Mouse (Mus musculus): ENCODE data around the gene Tmx2. TPM values are rescaled to one million over a fixed set of nuclear protein-coding genes. Genes with fewer than 3 reads are reported as not detected.

Tmx2 gene
- total and polyA plus RNA-seq, 3 experiments: 64.6 to 66.8 TPM; not detected in 1

GRCm38 (mm10) chr2:84714811-84715561, 36.0 kb upstream of the Tmx2 start, which contains the start of gene Zdhhc5:
Zdhhc5 (minus strand) TSS chr2:84715180.
- peak in 1 of 2 experiments; percentile 24; a peak in 1 of 4 replicates for TF ChIP-seq EP300 (IDR thresholded peaks at IDR 0.05; ENCODE audit: low read depth in 1 of 2, low read length in 2 of 2)
- peak; percentile 5; the same call in 1 of the 2 replicates for TF ChIP-seq ETS1 (IDR thresholded peaks at IDR 0.05; ENCODE audit: low read depth, low read length)
- TF ChIP-seq TBP (IDR thresholded peaks at IDR 0.05; ENCODE audit: low read depth, low read length): peak; percentile 12; the same call in 1 of the 2 replicates
- TF ChIP-seq ZMIZ1 (IDR thresholded peaks at IDR 0.05; ENCODE audit: low read depth, low read length): peak; percentile 85
- peak; percentile 93 for TF ChIP-seq NELFE (IDR thresholded peaks at IDR 0.05; ENCODE audit: low read depth, low read length)
- TF ChIP-seq NRF1 (IDR thresholded peaks at IDR 0.05; ENCODE audit: insufficient read depth, low read depth, low read length, poor library complexity, severe bottlenecking): peak; percentile 59
- TF ChIP-seq CHD2 (IDR thresholded peaks at IDR 0.05; ENCODE audit: low read length): no peak
- TF ChIP-seq SIN3A (IDR thresholded peaks at IDR 0.05; ENCODE audit: low read length): no peak; the same call in 1 of the 2 replicates
- TF ChIP-seq TCF12 (IDR thresholded peaks at IDR 0.05; ENCODE audit: low read depth, low read length): peak; percentile 49; the same call in 1 of the 2 replicates
- peak; percentile 60 for TF ChIP-seq MAZ (IDR thresholded peaks at IDR 0.05; ENCODE audit: low read depth, low read length)
- peak; percentile 64; the same call in 1 of the 2 replicates for TF ChIP-seq MAX (IDR thresholded peaks at IDR 0.05; ENCODE audit: low read length)
- TF ChIP-seq CTCF (IDR thresholded peaks at IDR 0.05 in 2 of 3, conservative IDR thresholded peaks at IDR 0.05 in 1 of 3; ENCODE audit: control insufficient read depth in 1 of 3, insufficient read depth in 1 of 3, low read depth in 2 of 3, low read length in 3 of 3, poor library complexity in 1 of 3, severe bottlenecking in 1 of 3): no peak
- no peak for TF ChIP-seq RCOR1 (IDR thresholded peaks at IDR 0.05; ENCODE audit: low read depth, low read length)
- peak; percentile 49; the same call in 1 of the 2 replicates for TF ChIP-seq ELF1 (IDR thresholded peaks at IDR 0.05; ENCODE audit: low read depth, low read length)
- TF ChIP-seq POLR2AphosphoS2 (IDR thresholded peaks at IDR 0.05; ENCODE audit: low read length): peak; percentile 77
- TF ChIP-seq MXI1 (IDR thresholded peaks at IDR 0.05; ENCODE audit: low read depth, low read length): peak; percentile 39
- TF ChIP-seq POLR2A (IDR thresholded peaks at IDR 0.05; ENCODE audit: control insufficient read depth in 1 of 2, insufficient read depth in 1 of 2, low read depth in 1 of 2, low read length in 2 of 2, poor library complexity in 1 of 2): peak; percentile 73 to 85; a peak in 3 of 4 replicates
- H3K4me3 ChIP-seq (ENCODE audit: control insufficient read depth in 1 of 2, insufficient read depth in 1 of 2, low read depth in 2 of 2, low read length in 2 of 2): peak within 1 kb of the TSS; percentile 92
- H3K9me3 ChIP-seq (replicated peaks; ENCODE audit: insufficient read depth, low read length): no peaks in the 10 kb centered on the region
- H3K36me3 ChIP-seq (ENCODE audit: control insufficient read depth in 1 of 2, insufficient read depth in 2 of 2, low read length in 2 of 2): peaks cover 1 to 23% of the 10 kb centered on the region in 2 experiments
- H3K9ac ChIP-seq (ENCODE audit: control insufficient read depth, low read depth, low read length, poor library complexity, severe bottlenecking): peak within 1 kb of the TSS; percentile 99
- peak; percentile 98 for DNase-seq (ENCODE audit: low read depth, low spot score)
- H3K27me3 ChIP-seq (ENCODE audit: control insufficient read depth in 1 of 2, insufficient read depth in 2 of 2, low read length in 2 of 2): no peaks in the 10 kb centered on the region
- H3K4me1 ChIP-seq (ENCODE audit: control insufficient read depth in 1 of 2, insufficient read depth in 2 of 2, low read length in 2 of 2): peaks cover 0 to 11% of the 10 kb centered on the region in 2 experiments; a peak in 2 of 4 replicates
- peak within 1 kb of the TSS; percentile 98 for H3K27ac ChIP-seq (ENCODE audit: control insufficient read depth, low read depth, low read length)
- H3K79me2 ChIP-seq (ENCODE audit: control insufficient read depth, insufficient read depth, low read length, poor library complexity): peaks cover 35% of the 10 kb centered on the region

GRCm38 (mm10) chr2:84714422-84714810, 35.5 kb upstream of the Tmx2 start:
- peaks cover 4 to 27% of the 10 kb centered on the region in 2 experiments for H3K36me3 ChIP-seq (ENCODE audit: control insufficient read depth in 1 of 2, insufficient read depth in 2 of 2, low read length in 2 of 2)
- H3K27ac ChIP-seq (ENCODE audit: control insufficient read depth, low read depth, low read length): peak overlapping the region; percentile 84
- TF ChIP-seq ZMIZ1 (IDR thresholded peaks at IDR 0.05; ENCODE audit: low read depth, low read length) (no peak), ELF1 (IDR thresholded peaks at IDR 0.05; ENCODE audit: low read depth, low read length) (no peak), TBP (IDR thresholded peaks at IDR 0.05; ENCODE audit: low read depth, low read length) (0 out of 2 replicates have a peak, but pooled peaks have one; percentile 2), MXI1 (IDR thresholded peaks at IDR 0.05; ENCODE audit: low read depth, low read length) (no peak; the same call in 1 of the 2 replicates), CHD1 (IDR thresholded peaks at IDR 0.05; ENCODE audit: low read depth, low read length) (peak; percentile 88; the same call in 1 of the 2 replicates), CHD2 (IDR thresholded peaks at IDR 0.05; ENCODE audit: low read length) (no peak), SIN3A (IDR thresholded peaks at IDR 0.05; ENCODE audit: low read length) (peak; percentile 67; the same call in 1 of the 2 replicates), SMC3 (IDR thresholded peaks at IDR 0.05; ENCODE audit: low read depth, low read length) (no peak), HCFC1 (IDR thresholded peaks at IDR 0.05; ENCODE audit: low read depth, low read length) (no peak)
- peak overlapping the region; percentile 83 to 92 for H3K4me3 ChIP-seq (ENCODE audit: control insufficient read depth in 1 of 2, insufficient read depth in 1 of 2, low read depth in 2 of 2, low read length in 2 of 2)
- peaks cover 0 to 11% of the 10 kb centered on the region in 2 experiments; a peak in 2 of 4 replicates for H3K4me1 ChIP-seq (ENCODE audit: control insufficient read depth in 1 of 2, insufficient read depth in 2 of 2, low read length in 2 of 2)
- H3K27me3 ChIP-seq (ENCODE audit: control insufficient read depth in 1 of 2, insufficient read depth in 2 of 2, low read length in 2 of 2): no peaks in the 10 kb centered on the region
- no peak for DNase-seq (ENCODE audit: low read depth, low spot score)
- H3K9ac ChIP-seq (ENCODE audit: control insufficient read depth, low read depth, low read length, poor library complexity, severe bottlenecking): peak overlapping the region; percentile 87
- H3K9me3 ChIP-seq (replicated peaks; ENCODE audit: insufficient read depth, low read length): no peaks in the 10 kb centered on the region
- H3K79me2 ChIP-seq (ENCODE audit: control insufficient read depth, insufficient read depth, low read length, poor library complexity): peaks cover 39% of the 10 kb centered on the region

All from MEL (cell line).